Mouse (Mus musculus): ENCODE measurements around the gene Sgms2. TPM values are rescaled to one million over a fixed set of nuclear protein-coding genes. Genes with fewer than 3 reads are reported as not detected.

The Sgms2 gene
- polyA plus RNA-seq, 1 experiment from 2014 or later, result 0.57 TPM

DNA sequence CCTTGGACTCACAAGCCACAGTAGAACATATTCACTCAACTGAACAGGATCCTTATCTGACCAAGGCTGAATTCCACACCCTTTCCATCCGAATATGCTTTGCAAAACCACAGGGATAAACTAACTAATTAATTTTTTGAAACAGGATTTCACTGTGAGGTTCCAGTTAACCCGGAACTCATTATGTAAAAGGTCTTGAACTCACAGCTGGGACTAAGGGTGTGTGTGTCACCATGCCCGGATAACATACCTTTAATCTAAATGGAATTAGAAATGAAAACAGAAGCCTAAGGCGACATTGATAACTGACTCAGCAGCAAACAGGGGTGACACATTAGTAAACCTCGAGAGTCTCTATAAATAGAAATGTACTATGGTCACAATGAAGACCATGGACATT is 5.8 kb downstream of the Sgms2 start:
- H3K9ac ChIP-seq, result no peak overlapping the region
- no peaks in the 10 kb centered on the region for H3K9me3 ChIP-seq
- H3K36me3 ChIP-seq, result no peaks in the 10 kb centered on the region
- 40% methylated on average over 5 of the region's 5 CpGs for WGBS
- peaks cover 28% of the 10 kb centered on the region for H3K27me3 ChIP-seq (replicated peaks)
- no peak overlapping the region for H3K4me3 ChIP-seq
- no peak for ATAC-seq (ENCODE audit: extremely low read depth, insufficient number of reproducible peaks, low FRiP score, low TSS enrichment)
- no peak overlapping the region for H3K4me2 ChIP-seq
- H3K27ac ChIP-seq (replicated peaks), result no peak overlapping the region
- H3K4me1 ChIP-seq, result 0 out of 2 replicates have a peak, but pooled peaks cover 9% of the 10 kb centered on the region

DNA sequence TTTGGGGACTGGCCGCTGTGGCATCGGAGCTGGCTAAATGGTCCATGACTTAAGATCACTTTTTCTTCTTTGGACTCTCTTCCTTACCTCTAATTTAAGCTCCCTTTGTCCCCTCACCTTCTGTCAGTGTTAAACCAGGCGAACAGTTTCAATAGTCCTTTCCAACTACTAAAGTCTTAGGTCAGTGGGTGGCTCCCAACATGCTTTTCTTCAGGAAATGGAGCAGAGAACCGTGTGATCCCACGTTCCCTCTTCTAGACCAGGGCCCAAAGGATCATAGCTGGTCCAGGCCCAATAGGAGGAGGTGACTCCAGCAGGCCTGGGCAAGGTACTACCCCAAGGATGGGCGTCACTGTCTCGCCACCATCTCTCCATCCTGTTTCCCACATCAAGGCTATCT is 7.6 kb downstream of the Sgms2 start:
- Histone ChIP-seq H3K4me3 (no peak overlapping the region), H3K27ac (replicated peaks) (no peak overlapping the region), H3K36me3 (no peaks in the 10 kb centered on the region), H3K27me3 (replicated peaks) (peaks cover 16% of the 10 kb centered on the region), H3K4me1 (0 out of 2 replicates have a peak, but pooled peaks cover 6% of the 10 kb centered on the region), H3K9me3 (no peaks in the 10 kb centered on the region), H3K9ac (no peak overlapping the region), H3K4me2 (no peak overlapping the region)
- WGBS, result 79% methylated on average over 7 of the region's 7 CpGs
- no peak for ATAC-seq (ENCODE audit: extremely low read depth, insufficient number of reproducible peaks, low FRiP score, low TSS enrichment)

DNA sequence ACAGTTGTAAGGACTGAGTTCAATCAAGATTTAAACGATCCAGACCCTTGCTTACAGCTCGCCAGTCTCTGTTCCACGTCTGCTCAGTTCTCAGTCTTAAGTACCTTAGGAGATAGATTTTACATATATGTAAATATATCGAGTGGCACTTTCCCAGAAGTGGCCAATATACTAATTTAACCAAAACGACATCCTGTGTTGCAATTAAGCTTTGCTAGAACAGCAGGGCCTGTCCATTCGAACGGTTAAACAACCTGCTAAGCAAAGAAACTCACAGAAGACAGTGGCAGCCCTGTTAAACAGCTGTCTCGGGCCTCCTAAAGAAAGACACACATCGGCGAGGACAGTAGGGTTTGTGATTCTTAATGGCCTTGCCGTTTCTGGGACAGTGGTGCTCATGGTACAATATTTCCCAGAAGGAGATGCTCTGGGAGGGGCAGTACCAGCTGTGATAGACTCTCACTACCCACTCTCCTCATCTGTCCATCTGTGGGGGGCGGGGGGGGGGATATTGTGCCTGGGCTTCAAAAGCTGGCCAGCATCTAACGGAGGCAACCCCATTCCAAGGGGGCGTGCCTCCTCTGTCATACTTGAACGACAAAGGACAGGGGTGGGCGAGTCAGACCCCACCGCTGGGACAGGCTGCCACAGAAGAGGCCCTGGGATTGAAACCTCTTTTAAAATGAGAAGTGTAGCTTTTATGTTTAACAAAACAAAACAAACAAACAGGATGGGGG is 9.1 kb downstream of the Sgms2 start:
- no peak overlapping the region for H3K27ac ChIP-seq (replicated peaks)
- H3K4me3 ChIP-seq, result no peak overlapping the region
- no peak overlapping the region for H3K4me2 ChIP-seq
- H3K36me3 ChIP-seq, result no peaks in the 10 kb centered on the region
- 70% methylated on average over 17 of the region's 17 CpGs for WGBS
- no peaks in the 10 kb centered on the region for H3K9me3 ChIP-seq
- H3K9ac ChIP-seq, result no peak overlapping the region
- 0 out of 2 replicates have a peak, but pooled peaks cover 6% of the 10 kb centered on the region for H3K4me1 ChIP-seq
- 0 out of 2 replicates have a peak, but pooled peaks cover 3% of the 10 kb centered on the region for H3K27me3 ChIP-seq (replicated peaks)
- ATAC-seq (ENCODE audit: extremely low read depth, insufficient number of reproducible peaks, low FRiP score, low TSS enrichment), result no peak

DNA sequence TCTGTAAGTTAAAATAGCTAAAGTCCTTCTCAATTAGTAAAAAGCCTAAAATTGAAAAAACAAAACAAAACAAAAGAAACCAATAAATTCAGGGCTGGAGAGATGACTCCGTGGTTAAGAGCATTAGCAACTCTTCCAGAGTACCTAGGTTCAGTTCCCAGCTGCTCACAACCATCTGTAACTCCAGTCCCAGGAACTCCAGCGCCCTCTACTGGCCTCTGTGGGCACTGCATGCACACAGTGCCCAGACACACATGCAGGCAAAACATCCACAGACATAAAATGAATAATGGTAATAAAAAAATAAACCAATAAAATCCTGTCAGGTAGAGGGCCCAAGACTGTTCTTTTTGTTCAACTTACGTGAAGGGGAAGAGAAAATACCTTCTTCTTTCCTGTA is 10.6 kb downstream of the Sgms2 start:
- Histone ChIP-seq H3K27ac (replicated peaks) (no peak overlapping the region), H3K36me3 (no peaks in the 10 kb centered on the region), H3K4me1 (0 out of 2 replicates have a peak, but pooled peaks cover 5% of the 10 kb centered on the region), H3K9ac (no peak overlapping the region), H3K9me3 (no peaks in the 10 kb centered on the region), H3K4me2 (no peak overlapping the region), H3K27me3 (replicated peaks) (no peaks in the 10 kb centered on the region), H3K4me3 (no peak overlapping the region)
- WGBS, result 57% methylated on average over 3 of the region's 3 CpGs
- no peak for ATAC-seq (ENCODE audit: extremely low read depth, insufficient number of reproducible peaks, low FRiP score, low TSS enrichment)

DNA sequence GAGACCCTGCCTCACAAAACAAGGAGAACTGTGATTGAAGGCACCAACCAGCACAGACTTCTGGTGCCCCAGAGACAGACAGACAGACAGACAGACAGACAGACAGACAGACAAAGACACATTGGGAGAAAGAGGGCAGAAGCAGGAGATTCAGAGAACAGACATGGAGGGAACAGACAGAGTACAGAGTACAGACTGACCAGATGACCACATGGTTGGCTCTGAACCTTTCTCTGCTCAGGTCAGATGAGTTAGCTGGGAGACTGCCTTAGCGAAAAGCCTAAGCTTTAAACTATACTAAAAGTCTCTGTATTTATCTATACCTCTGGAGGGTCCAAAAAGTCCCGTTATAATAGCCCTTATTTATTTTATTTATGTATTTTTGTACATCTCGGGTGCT is 11.8 kb downstream of the Sgms2 start:
- Histone ChIP-seq H3K9ac (no peak overlapping the region), H3K4me1 (no peaks in the 10 kb centered on the region), H3K27ac (replicated peaks) (no peak overlapping the region), H3K4me2 (no peak overlapping the region), H3K9me3 (no peaks in the 10 kb centered on the region), H3K27me3 (replicated peaks) (no peaks in the 10 kb centered on the region), H3K36me3 (no peaks in the 10 kb centered on the region), H3K4me3 (no peak overlapping the region)
- no peak for ATAC-seq (ENCODE audit: extremely low read depth, insufficient number of reproducible peaks, low FRiP score, low TSS enrichment)
- 75% methylated on average over 3 of the region's 3 CpGs for WGBS

DNA sequence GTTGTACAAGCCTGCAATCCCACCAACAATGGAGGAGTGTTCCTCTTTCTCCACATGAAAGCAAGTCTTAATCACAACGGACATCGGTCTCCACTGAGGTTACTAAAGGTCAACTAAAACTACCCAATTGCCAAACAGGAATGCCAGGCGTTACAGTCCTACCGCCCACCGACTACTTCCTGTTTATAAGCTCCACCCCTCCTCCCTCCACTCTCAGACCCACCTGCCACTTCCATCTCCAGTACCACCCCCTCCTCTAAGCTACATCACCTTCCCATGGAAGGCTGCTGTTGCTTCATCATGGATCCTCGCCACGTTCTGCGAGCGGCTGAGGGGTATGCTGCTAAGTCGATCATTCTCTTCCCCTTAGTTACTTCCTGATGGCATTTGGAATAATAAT is 15.2 kb downstream of the Sgms2 start:
- Histone ChIP-seq H3K9me3 (no peaks in the 10 kb centered on the region), H3K4me1 (no peaks in the 10 kb centered on the region), H3K36me3 (no peaks in the 10 kb centered on the region), H3K9ac (no peak overlapping the region), H3K27ac (replicated peaks) (no peak overlapping the region), H3K4me2 (no peak overlapping the region), H3K27me3 (replicated peaks) (no peaks in the 10 kb centered on the region), H3K4me3 (no peak overlapping the region)
- no peak for ATAC-seq (ENCODE audit: extremely low read depth, insufficient number of reproducible peaks, low FRiP score, low TSS enrichment)
- WGBS, result 92% methylated on average over 10 of the region's 10 CpGs

DNA sequence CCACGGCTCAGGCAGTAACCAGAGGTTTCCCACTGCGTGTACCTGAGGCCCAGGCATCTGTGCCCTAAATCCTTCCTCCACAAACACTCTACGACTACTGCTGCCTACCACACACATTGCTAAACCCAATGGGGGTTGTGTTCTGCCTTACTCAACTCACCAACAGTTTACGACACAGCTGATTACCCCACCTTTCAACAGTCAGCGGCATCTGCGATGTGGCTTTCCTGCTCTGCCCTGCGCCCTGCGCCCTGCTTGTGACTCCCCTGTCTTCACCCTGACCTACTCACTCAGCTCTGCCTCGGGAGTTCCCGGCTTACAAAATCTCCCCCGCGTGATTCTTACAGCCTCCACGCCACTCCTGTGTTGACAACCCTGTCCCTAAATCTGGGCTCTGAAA is 16.7 kb downstream of the Sgms2 start:
- Histone ChIP-seq H3K27ac (replicated peaks) (no peak overlapping the region), H3K27me3 (replicated peaks) (no peaks in the 10 kb centered on the region), H3K4me3 (no peak overlapping the region), H3K9ac (no peak overlapping the region), H3K4me1 (no peaks in the 10 kb centered on the region), H3K36me3 (no peaks in the 10 kb centered on the region), H3K9me3 (no peaks in the 10 kb centered on the region), H3K4me2 (no peak overlapping the region)
- WGBS, result 51% methylated on average over 13 of the region's 13 CpGs
- no peak for ATAC-seq (ENCODE audit: extremely low read depth, insufficient number of reproducible peaks, low FRiP score, low TSS enrichment)

DNA sequence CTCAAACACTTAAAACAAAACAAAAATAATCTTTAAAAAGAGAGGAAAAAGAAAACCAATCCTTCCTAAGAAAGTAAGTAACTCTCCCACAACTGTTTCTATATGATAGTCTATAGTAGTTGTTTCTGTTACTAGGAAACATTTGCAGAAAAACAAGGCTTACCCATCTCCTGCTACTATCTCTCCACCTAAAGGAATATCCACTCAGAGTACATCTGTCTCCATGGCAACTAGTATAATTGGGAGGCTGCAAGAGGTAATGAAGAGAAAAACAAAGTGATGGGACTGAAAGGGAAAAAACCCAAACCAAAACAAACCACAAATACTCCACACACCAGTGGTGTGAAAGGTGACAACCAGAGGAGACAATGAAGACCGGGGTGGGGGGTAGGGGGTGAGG is 17.7 kb downstream of the Sgms2 start:
- no peaks in the 10 kb centered on the region for H3K9me3 ChIP-seq
- no peak overlapping the region for H3K4me2 ChIP-seq
- no peak overlapping the region for H3K4me3 ChIP-seq
- H3K36me3 ChIP-seq, result no peaks in the 10 kb centered on the region
- no peaks in the 10 kb centered on the region for H3K4me1 ChIP-seq
- no peak for ATAC-seq (ENCODE audit: extremely low read depth, insufficient number of reproducible peaks, low FRiP score, low TSS enrichment)
- H3K27me3 ChIP-seq (replicated peaks), result no peaks in the 10 kb centered on the region
- H3K27ac ChIP-seq (replicated peaks), result no peak overlapping the region
- no peak overlapping the region for H3K9ac ChIP-seq
- WGBS, result 17% methylated on average over 1 of the region's 1 CpGs

DNA sequence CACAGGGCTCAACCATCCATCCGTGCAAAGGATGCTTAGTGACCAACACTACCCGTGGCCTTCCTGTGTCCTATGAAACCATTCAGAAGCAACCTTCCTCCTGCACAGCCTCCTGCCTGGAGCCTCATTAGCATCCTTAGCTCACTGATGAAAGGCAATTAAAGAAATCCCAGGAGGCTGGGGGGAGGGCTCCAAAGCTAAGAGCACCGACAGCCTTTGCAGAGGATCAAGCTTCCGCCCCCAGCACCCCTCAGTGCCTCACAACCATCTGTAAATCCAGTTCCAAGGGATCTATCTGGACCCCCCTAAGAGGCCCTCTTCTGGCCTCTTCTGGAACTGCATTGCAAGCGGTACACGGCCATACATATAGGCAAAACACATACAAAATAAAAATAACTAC is 19.4 kb downstream of the Sgms2 start:
- H3K4me2 ChIP-seq, result no peak overlapping the region
- no peaks in the 10 kb centered on the region for H3K27me3 ChIP-seq (replicated peaks)
- H3K4me3 ChIP-seq, result no peak overlapping the region
- H3K9me3 ChIP-seq, result no peaks in the 10 kb centered on the region
- no peak overlapping the region for H3K27ac ChIP-seq (replicated peaks)
- H3K36me3 ChIP-seq, result no peaks in the 10 kb centered on the region
- no peak overlapping the region for H3K9ac ChIP-seq
- ATAC-seq (ENCODE audit: extremely low read depth, insufficient number of reproducible peaks, low FRiP score, low TSS enrichment), result no peak
- H3K4me1 ChIP-seq, result no peaks in the 10 kb centered on the region
- 56% methylated on average over 6 of the region's 6 CpGs for WGBS

DNA sequence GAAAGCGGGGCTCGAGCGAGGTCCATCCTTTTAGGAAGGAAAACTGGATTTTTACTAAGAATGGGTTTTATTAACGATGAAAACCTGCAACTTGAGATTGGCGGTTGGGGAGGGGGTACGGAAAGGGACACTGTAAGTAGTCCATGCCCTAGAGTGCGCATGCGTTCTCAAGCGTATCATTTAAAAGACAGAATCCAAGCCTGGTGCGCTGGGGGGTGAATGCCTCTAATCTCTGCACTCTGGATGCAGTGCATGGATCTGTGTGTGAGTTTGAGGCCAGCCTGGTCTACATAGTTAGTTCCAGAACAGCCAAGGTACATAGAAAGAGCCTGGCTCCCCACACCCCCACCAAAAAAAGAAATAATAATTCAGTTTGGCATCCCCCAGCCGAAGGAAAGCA is 19.8 kb downstream of the Sgms2 start:
- Histone ChIP-seq H3K36me3 (no peaks in the 10 kb centered on the region), H3K4me2 (no peak overlapping the region), H3K9ac (no peak overlapping the region), H3K4me1 (no peaks in the 10 kb centered on the region), H3K4me3 (no peak overlapping the region), H3K27me3 (replicated peaks) (no peaks in the 10 kb centered on the region), H3K9me3 (no peaks in the 10 kb centered on the region), H3K27ac (replicated peaks) (no peak overlapping the region)
- no peak for ATAC-seq (ENCODE audit: extremely low read depth, insufficient number of reproducible peaks, low FRiP score, low TSS enrichment)
- WGBS, result 77% methylated on average over 11 of the region's 11 CpGs

DNA sequence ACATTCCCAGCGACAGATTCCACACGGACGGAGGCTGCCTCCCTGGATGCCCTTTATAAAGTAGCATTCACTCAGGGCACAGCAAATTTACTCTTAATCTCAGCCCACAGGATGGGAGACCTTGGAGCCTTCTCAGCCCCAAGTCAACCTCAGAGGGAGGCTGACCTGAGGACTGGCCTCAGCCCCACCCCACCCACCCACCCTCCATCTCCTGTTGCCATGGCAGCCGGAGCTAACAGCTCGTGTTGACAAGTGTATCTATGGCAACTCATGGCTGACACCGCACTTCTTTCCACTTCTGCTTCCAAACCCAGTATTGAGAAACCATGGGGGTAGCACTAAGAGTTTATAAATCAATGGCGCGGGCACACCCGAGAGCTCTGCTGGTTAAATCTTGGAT is 20.4 kb downstream of the Sgms2 start:
- H3K4me1 ChIP-seq, result no peaks in the 10 kb centered on the region
- H3K9ac ChIP-seq, result no peak overlapping the region
- H3K4me3 ChIP-seq, result no peak overlapping the region
- H3K27me3 ChIP-seq (replicated peaks), result no peaks in the 10 kb centered on the region
- WGBS, result 48% methylated on average over 9 of the region's 9 CpGs
- no peak overlapping the region for H3K27ac ChIP-seq (replicated peaks)
- no peak for ATAC-seq (ENCODE audit: extremely low read depth, insufficient number of reproducible peaks, low FRiP score, low TSS enrichment)
- no peaks in the 10 kb centered on the region for H3K9me3 ChIP-seq
- no peaks in the 10 kb centered on the region for H3K36me3 ChIP-seq
- no peak overlapping the region for H3K4me2 ChIP-seq

DNA sequence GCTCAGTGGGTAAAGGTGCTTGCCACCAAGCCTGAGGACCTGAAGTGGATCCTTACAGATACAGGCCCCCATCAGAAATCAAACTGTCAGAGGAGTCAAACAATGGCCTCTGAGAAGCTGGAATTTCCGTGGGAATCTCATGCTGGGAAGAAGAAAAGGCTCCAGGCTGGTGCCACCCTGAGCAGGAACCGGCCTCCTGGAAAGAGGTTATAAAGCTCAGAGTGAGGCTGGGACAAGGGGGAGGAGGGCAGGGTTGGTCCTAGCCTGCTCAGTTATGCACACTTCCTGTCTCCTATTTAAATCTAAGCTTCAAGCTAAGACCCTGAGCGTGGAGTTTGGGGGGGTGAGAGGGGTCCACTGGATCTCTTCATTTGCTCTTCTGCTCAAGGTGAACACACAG is 21.6 kb downstream of the Sgms2 start:
- no peak for ATAC-seq (ENCODE audit: extremely low read depth, insufficient number of reproducible peaks, low FRiP score, low TSS enrichment)
- WGBS, result 31% methylated on average over 3 of the region's 3 CpGs
- H3K4me1 ChIP-seq, result no peaks in the 10 kb centered on the region
- no peaks in the 10 kb centered on the region for H3K36me3 ChIP-seq
- H3K4me2 ChIP-seq, result no peak overlapping the region
- no peaks in the 10 kb centered on the region for H3K27me3 ChIP-seq (replicated peaks)
- no peak overlapping the region for H3K27ac ChIP-seq (replicated peaks)
- H3K4me3 ChIP-seq, result no peak overlapping the region
- H3K9me3 ChIP-seq, result no peaks in the 10 kb centered on the region
- H3K9ac ChIP-seq, result no peak overlapping the region
